Mouse (Mus musculus): Measurements from ENCODE around the gene Htt. TPM values are rescaled to one million over a fixed set of nuclear protein-coding genes. Genes with fewer than 3 reads are reported as not detected.
A peak's percentile ranks its signal among the peaks of the same experiment; 100 is the strongest.

Gene Htt
- polyA plus RNA-seq, 1 experiment from 2014 or later = 6.0 TPM

DNA sequence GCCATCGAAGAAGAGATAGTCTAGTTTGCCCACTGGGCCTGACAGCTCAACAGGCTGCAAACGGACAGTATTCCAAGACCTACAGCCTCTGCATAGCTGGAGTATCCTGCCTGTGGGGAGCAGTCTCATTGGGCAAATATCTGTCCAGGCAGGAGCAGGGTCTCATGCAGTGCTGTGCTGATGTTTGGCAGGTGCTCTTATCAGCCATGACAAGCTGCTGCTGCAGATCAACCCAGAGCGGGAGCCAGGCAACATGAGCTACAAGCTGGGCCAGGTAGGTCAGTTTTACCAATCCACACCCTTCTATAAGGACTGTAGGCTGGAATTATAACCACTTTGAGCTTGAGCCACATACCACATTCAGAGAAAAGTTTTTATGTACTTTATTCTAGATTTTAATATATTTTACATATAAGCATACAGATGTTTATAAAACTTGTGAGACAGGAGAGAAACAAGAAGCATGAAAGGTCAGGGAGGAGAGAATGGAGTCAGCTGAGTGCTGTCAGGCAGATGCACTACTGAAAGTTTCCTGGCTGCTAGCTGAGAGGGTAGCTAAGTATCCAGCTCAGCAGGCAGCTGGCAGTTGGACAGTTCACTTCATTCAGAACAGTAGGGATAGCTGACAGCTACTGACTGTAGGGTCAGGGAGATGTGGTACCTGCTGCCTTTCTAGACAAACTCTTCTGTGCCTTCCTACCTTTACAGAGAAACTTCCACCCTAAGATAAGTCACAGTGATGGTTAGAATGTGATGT is 135.3 kb downstream of the Htt start:
- H3K9ac ChIP-seq = no peak overlapping the region
- no peak overlapping the region for H3K4me2 ChIP-seq
- H3K27ac ChIP-seq = no peak overlapping the region
- no peak for ATAC-seq (replicated peaks; ENCODE audit: insufficient number of reproducible peaks, insufficient read depth, low FRiP score, low read depth)
- 50% methylated on average over 3 of the region's 3 CpGs for WGBS
- H3K9me3 ChIP-seq (replicated peaks) = no peaks in the 10 kb centered on the region
- peaks cover 51% of the 10 kb centered on the region for H3K36me3 ChIP-seq
- H3K27me3 ChIP-seq = no peaks in the 10 kb centered on the region
- H3K4me3 ChIP-seq = no peak overlapping the region
- peaks cover 9% of the 10 kb centered on the region for H3K4me1 ChIP-seq (replicated peaks)

DNA sequence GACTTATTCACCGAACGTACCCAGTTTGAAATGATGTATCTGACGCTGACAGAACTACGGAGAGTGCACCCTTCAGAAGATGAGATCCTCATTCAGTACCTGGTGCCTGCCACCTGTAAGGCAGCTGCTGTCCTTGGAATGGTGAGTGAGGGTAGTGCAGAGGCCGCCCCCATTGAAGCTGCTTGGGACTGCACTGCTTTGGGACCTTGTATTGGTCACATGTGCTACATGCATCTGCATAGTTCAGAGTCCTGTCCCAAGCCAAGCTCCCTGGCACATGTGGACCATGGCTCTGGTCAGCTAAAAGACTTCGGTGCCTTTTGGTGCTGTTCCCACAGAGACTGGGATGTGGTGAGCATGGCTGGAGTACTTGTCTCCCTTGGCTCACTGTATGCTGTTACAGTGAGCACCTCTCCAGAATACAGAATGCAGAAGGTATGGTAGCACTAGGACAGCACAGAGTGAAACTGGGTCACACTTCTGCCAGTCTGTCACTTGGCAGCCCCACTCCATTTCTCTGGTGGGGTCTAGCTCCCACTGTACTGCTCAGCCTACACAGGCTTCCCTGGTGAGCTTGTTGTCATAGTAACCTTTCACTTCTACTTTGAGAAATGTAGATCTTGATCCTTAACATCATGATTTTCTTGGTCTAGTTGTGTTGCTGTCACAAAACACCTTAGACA is 138.4 kb downstream of the Htt start:
- Histone ChIP-seq H3K9ac (no peak overlapping the region), H3K4me1 (replicated peaks) (peaks cover 20% of the 10 kb centered on the region), H3K36me3 (peaks cover 57% of the 10 kb centered on the region), H3K27me3 (no peaks in the 10 kb centered on the region), H3K4me2 (no peak overlapping the region), H3K9me3 (replicated peaks) (no peaks in the 10 kb centered on the region), H3K4me3 (no peak overlapping the region), H3K27ac (no peak overlapping the region)
- 93% methylated on average over 6 of the region's 6 CpGs for WGBS
- no peak for ATAC-seq (replicated peaks; ENCODE audit: insufficient number of reproducible peaks, insufficient read depth, low FRiP score, low read depth)

DNA sequence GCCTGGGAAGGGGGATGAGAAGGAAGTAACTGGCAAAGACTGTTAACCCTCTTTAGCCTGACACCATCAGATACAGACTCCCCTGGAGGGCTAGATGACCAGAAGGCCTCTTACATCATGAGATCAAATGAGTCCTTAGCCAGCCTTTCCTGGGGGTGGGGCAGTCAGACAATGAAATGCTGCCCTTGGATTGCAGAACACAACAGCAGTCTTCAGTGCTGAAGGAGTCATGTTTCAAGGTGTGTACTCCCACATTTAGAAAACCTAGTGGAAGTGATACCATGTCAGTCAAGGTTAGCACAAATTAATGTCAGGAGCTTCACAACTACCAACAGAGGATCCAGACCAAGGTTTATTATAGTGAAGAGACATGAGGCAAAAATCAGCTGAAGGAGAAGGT is 140.8 kb downstream of the Htt start:
- Histone ChIP-seq H3K9me3 (replicated peaks) (no peaks in the 10 kb centered on the region), H3K4me3 (no peak overlapping the region), H3K36me3 (peaks cover 70% of the 10 kb centered on the region), H3K27ac (peak overlapping the region; percentile 30; the same call in 1 of the 2 replicates), H3K9ac (no peak overlapping the region), H3K4me2 (no peak overlapping the region), H3K27me3 (no peaks in the 10 kb centered on the region), H3K4me1 (replicated peaks) (peaks cover 14% of the 10 kb centered on the region)
- ATAC-seq (replicated peaks; ENCODE audit: insufficient number of reproducible peaks, insufficient read depth, low FRiP score, low read depth) = no peak

- Histone ChIP-seq H3K4me1 (replicated peaks) (peaks cover 12% of the 10 kb centered on the region), H3K9ac (no peak overlapping the region), H3K4me2 (no peak overlapping the region), H3K36me3 (peaks cover 72% of the 10 kb centered on the region), H3K27ac (peak overlapping the region; percentile 30; the same call in 1 of the 2 replicates), H3K27me3 (no peaks in the 10 kb centered on the region), H3K9me3 (replicated peaks) (no peaks in the 10 kb centered on the region), H3K4me3 (no peak overlapping the region)
- peak; percentile 60 for ATAC-seq (replicated peaks; ENCODE audit: insufficient number of reproducible peaks, insufficient read depth, low FRiP score, low read depth)
- 50% methylated on average over 5 of the region's 5 CpGs for WGBS
Observed at GRCm38 (mm10) chr5:34902811-34903385, 141.4 kb downstream of the Htt start.

- Histone ChIP-seq H3K9ac (no peak overlapping the region), H3K4me3 (no peak overlapping the region), H3K4me1 (replicated peaks) (peaks cover 23% of the 10 kb centered on the region), H3K4me2 (no peak overlapping the region), H3K27ac (no peak overlapping the region), H3K27me3 (no peaks in the 10 kb centered on the region), H3K9me3 (replicated peaks) (no peaks in the 10 kb centered on the region), H3K36me3 (peaks cover 60% of the 10 kb centered on the region)
- no peak for ATAC-seq (replicated peaks; ENCODE audit: insufficient number of reproducible peaks, insufficient read depth, low FRiP score, low read depth)
Observed at GRCm38 (mm10) chr5:34904412-34904811, 142.9 kb downstream of the Htt start.

DNA sequence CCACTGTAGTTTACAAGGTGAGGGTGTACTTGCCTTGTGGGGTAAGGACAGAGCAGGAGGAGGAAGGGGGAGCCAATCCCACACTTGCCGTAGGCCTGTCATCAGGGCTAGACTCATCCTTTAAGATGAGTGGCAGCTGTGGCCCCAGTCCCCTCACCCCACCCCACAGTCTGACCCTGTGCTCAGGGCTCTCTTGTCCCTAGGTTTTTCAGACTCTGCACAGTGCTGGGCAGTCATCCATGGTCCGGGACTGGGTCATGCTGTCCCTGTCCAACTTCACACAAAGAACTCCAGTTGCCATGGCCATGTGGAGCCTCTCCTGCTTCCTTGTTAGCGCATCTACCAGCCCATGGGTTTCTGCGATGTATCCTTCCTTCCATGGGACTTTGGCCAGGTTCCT is 145.7 kb downstream of the Htt start:
- Histone ChIP-seq H3K4me3 (no peak overlapping the region), H3K36me3 (peaks cover 43% of the 10 kb centered on the region), H3K4me2 (no peak overlapping the region), H3K4me1 (replicated peaks) (peaks cover 20% of the 10 kb centered on the region), H3K9me3 (replicated peaks) (no peaks in the 10 kb centered on the region), H3K27me3 (no peaks in the 10 kb centered on the region), H3K9ac (no peak overlapping the region), H3K27ac (no peak overlapping the region)
- ATAC-seq (replicated peaks; ENCODE audit: insufficient number of reproducible peaks, insufficient read depth, low FRiP score, low read depth) = no peak
- 91% methylated on average over 4 of the region's 4 CpGs for WGBS

GRCm38 (mm10) chr5:34907910-34908725 is 146.6 kb downstream of the Htt start, which contains the start of gene Msantd1:
Msantd1 (plus strand) TSS chr5:34908012.
- H3K4me2 ChIP-seq = no peak within 1 kb of the TSS

DNA sequence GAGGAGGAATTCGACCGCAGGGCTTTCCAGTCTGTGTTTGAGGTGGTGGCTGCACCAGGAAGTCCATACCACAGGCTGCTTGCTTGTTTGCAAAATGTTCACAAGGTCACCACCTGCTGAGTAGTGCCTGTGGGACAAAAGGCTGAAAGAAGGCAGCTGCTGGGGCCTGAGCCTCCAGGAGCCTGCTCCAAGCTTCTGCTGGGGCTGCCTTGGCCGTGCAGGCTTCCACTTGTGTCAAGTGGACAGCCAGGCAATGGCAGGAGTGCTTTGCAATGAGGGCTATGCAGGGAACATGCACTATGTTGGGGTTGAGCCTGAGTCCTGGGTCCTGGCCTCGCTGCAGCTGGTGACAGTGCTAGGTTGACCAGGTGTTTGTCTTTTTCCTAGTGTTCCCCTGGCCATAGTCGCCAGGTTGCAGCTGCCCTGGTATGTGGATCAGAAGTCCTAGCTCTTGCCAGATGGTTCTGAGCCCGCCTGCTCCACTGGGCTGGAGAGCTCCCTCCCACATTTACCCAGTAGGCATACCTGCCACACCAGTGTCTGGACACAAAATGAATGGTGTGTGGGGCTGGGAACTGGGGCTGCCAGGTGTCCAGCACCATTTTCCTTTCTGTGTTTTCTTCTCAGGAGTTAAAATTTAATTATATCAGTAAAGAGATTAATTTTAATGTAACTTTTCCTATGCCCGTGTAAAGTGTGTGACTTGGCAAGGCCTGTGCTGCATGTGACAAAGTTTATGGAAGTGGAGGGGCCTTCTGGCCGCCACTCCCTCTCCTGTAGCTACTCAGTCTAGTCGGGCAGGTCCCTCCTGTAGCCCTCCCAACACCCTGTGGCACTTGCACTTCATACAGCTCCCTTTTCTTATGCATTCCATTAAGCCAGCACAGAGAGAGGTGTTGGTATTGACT is 147.4 kb downstream of the Htt start:
- peak overlapping the region; percentile 46; the same call in 1 of the 2 replicates for H3K27ac ChIP-seq
- WGBS = 64% methylated on average over 9 of the region's 9 CpGs
- H3K27me3 ChIP-seq = no peaks in the 10 kb centered on the region
- no peak overlapping the region for H3K9ac ChIP-seq
- H3K4me2 ChIP-seq = no peak overlapping the region
- peaks cover 12% of the 10 kb centered on the region for H3K4me1 ChIP-seq (replicated peaks)
- no peak for ATAC-seq (replicated peaks; ENCODE audit: insufficient number of reproducible peaks, insufficient read depth, low FRiP score, low read depth)
- H3K36me3 ChIP-seq = peaks cover 36% of the 10 kb centered on the region
- H3K9me3 ChIP-seq (replicated peaks) = no peaks in the 10 kb centered on the region
- H3K4me3 ChIP-seq = no peak overlapping the region

More at GRCm38 (mm10) chr5:34907910-34908725, 146.6 kb downstream of the Htt start, which contains the start of gene Msantd1:
- H3K36me3 ChIP-seq = peaks cover 41% of the 10 kb centered on the region
- H3K4me1 ChIP-seq (replicated peaks) = peaks cover 13% of the 10 kb centered on the region
- H3K9ac ChIP-seq = no peak within 1 kb of the TSS
- no peak for ATAC-seq (replicated peaks; ENCODE audit: insufficient number of reproducible peaks, insufficient read depth, low FRiP score, low read depth)
- WGBS = 73% methylated on average over 6 of the region's 6 CpGs
- H3K9me3 ChIP-seq (replicated peaks) = no peaks in the 10 kb centered on the region
- no peaks in the 10 kb centered on the region for H3K27me3 ChIP-seq
- H3K4me3 ChIP-seq = no peak within 1 kb of the TSS
- peak within 1 kb of the TSS; percentile 46; the same call in 1 of the 2 replicates for H3K27ac ChIP-seq

- Histone ChIP-seq H3K4me1 (replicated peaks) (peaks cover 12% of the 10 kb centered on the region), H3K9ac (no peak overlapping the region), H3K27me3 (no peaks in the 10 kb centered on the region), H3K9me3 (replicated peaks) (no peaks in the 10 kb centered on the region), H3K4me2 (no peak overlapping the region), H3K4me3 (no peak overlapping the region), H3K27ac (no peak overlapping the region), H3K36me3 (peaks cover 27% of the 10 kb centered on the region)
- ATAC-seq (replicated peaks; ENCODE audit: insufficient number of reproducible peaks, insufficient read depth, low FRiP score, low read depth) = no peak
- WGBS = 93% methylated on average over 1 of the region's 1 CpGs
Observed at GRCm38 (mm10) chr5:34909634-34910503, 148.3 kb downstream of the Htt start.

- H3K9ac ChIP-seq = no peak overlapping the region
- H3K4me3 ChIP-seq = no peak overlapping the region
- H3K27me3 ChIP-seq = no peaks in the 10 kb centered on the region
- ATAC-seq (replicated peaks; ENCODE audit: insufficient number of reproducible peaks, insufficient read depth, low FRiP score, low read depth) = no peak
- H3K27ac ChIP-seq = no peak overlapping the region
- peaks cover 21% of the 10 kb centered on the region for H3K36me3 ChIP-seq
- H3K9me3 ChIP-seq (replicated peaks) = no peaks in the 10 kb centered on the region
- no peak overlapping the region for H3K4me2 ChIP-seq
- WGBS = 86% methylated on average over 4 of the region's 4 CpGs
- H3K4me1 ChIP-seq (replicated peaks) = peaks cover 12% of the 10 kb centered on the region
Observed at GRCm38 (mm10) chr5:34910504-34910815, 148.9 kb downstream of the Htt start.

Measured in heart, embryonic 15.5 days (tissue).